In the genomic region with DNA sequence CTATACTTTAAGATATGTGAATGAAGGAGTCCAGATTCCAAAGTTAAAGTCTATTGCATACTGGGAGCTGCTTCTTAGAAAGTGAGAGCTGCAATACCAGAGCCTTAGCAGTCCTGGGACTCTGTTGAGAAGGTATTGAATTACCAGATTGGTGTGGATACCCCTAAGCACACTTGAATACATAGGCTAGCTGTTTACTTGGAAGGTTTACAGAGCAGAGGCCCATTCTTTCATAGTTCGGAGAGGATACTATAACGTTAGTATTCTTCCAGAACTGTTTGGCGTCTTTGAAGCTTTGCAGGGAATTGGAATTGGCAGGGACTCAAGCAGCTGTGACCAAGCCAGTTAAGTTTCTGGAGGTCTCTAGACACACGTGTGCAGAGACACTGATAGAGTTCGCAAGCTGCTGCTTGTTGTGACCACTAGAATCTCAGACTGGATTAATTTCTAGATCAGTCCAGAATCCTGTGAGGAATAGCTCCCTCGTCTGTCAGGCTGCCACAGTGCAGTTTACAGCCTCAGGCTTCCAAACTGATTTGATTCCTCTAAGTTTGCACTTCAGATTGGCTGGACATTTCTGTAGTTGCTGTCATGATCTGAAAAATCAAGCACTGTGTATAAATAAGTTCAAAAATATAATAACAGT, we compare ENCODE assay signal across 8 mouse cellular contexts. TPM values are rescaled to one million over a fixed set of nuclear protein-coding genes. Genes with fewer than 3 reads are reported as not detected.
DNase-seq lines count a peak whose midpoint lies in the region; ATAC-seq and TF ChIP-seq lines count a peak whose summit lies in the region.

No protein-coding gene starts in this region.

- H3K4me2 ChIP-seq in hindbrain, embryonic 12.5 days (replicated peaks): no peak overlapping the region
- no peak overlapping the region for H3K4me2 ChIP-seq in stomach, postnatal 0 days (replicated peaks; ENCODE audit: low read depth)

- H3K4me1 ChIP-seq in hindbrain, embryonic 10.5 days (replicated peaks): no peaks in the 10 kb centered on the region
- no peaks in the 10 kb centered on the region for H3K4me1 ChIP-seq in hindbrain, embryonic 12.5 days
- H3K4me1 ChIP-seq in stomach, postnatal 0 days (replicated peaks; ENCODE audit: control insufficient read depth, insufficient read depth): no peaks in the 10 kb centered on the region

- no peak for ATAC-seq in hindbrain, embryonic 12.5 days (ENCODE audit: low FRiP score)
- no peak for ATAC-seq in Patski
- peak; percentile 56; the same call in 1 of the 2 replicates for ATAC-seq in stomach, postnatal 0 days (ENCODE audit: low FRiP score, low TSS enrichment)

- in situ Hi-C loops in Patski (cut with MboI; ENCODE audit: low pct_unique_long_range_greater_than_20kb): no loop called here

- no peak overlapping the region for H3K27ac ChIP-seq in hindbrain, embryonic 10.5 days
- H3K27ac ChIP-seq in hindbrain, embryonic 12.5 days: no peak overlapping the region
- no peak overlapping the region for H3K27ac ChIP-seq in stomach, postnatal 0 days (replicated peaks)

- CTCF ChIA-PET in Patski (lab: Charles Lee): no interaction called here

- H3K4me3 ChIP-seq in hindbrain, embryonic 10.5 days: no peak overlapping the region
- H3K4me3 ChIP-seq in hindbrain, embryonic 12.5 days: no peak overlapping the region
- no peak overlapping the region for H3K4me3 ChIP-seq in stomach, postnatal 0 days (ENCODE audit: low read depth, low read length)

- no peaks in the 10 kb centered on the region for H3K36me3 ChIP-seq in hindbrain, embryonic 10.5 days
- no peaks in the 10 kb centered on the region for H3K36me3 ChIP-seq in hindbrain, embryonic 12.5 days
- H3K36me3 ChIP-seq in stomach, postnatal 0 days (ENCODE audit: control insufficient read depth, insufficient read depth, low read length): no peaks in the 10 kb centered on the region

- no peaks in the 10 kb centered on the region for H3K27me3 ChIP-seq in hindbrain, embryonic 10.5 days (ENCODE audit: insufficient read depth, poor library complexity, severe bottlenecking)
- H3K27me3 ChIP-seq in hindbrain, embryonic 12.5 days: no peaks in the 10 kb centered on the region
- peaks cover 32% of the 10 kb centered on the region for H3K27me3 ChIP-seq in Patski
- H3K27me3 ChIP-seq in stomach, postnatal 0 days (ENCODE audit: control insufficient read depth, insufficient read depth, low read length): no peaks in the 10 kb centered on the region

- WGBS in hindbrain, embryonic 10.5 days: 54% methylated on average over 6 of the region's 6 CpGs
- 59% methylated on average over 6 of the region's 6 CpGs for WGBS in hindbrain, embryonic 12.5 days
- WGBS in stomach, postnatal 0 days: 15% methylated on average over 6 of the region's 6 CpGs

- DNase-seq in hindbrain, embryonic 10.5 days (ENCODE audit: low spot score): peak; percentile 32
- DNase-seq in Patski (ENCODE audit: low read depth, low spot score) (no peak), liver (no peak)
- DNase-seq in embryo, embryonic 11.5 days (ENCODE audit: low read depth, low spot score): peak; percentile 1
- peak; percentile 54 for DNase-seq in kidney, postnatal 10 days
- peak; percentile 10 to 20 for DNase-seq in lung, postnatal 4 days
- DNase-seq in stomach, postnatal 0 days (ENCODE audit: low spot score): peak; percentile 37

- TF ChIP-seq EP300 in stomach, postnatal 0 days (optimal IDR thresholded peaks at IDR 0.05): no peak

- H3K9ac ChIP-seq in hindbrain, embryonic 12.5 days: no peak overlapping the region
- no peak overlapping the region for H3K9ac ChIP-seq in stomach, postnatal 0 days (ENCODE audit: low read length)

- TF ChIP-seq CTCF in Patski (IDR thresholded peaks at IDR 0.05): peak; percentile 54
- peak; percentile 80 for TF ChIP-seq CTCF in stomach, postnatal 0 days (IDR thresholded peaks at IDR 0.05; ENCODE audit: low read depth)

- POLR2A ChIA-PET in Patski (lab: Charles Lee): no interaction called here

- no peaks in the 10 kb centered on the region for H3K9me3 ChIP-seq in hindbrain, embryonic 10.5 days
- no peaks in the 10 kb centered on the region for H3K9me3 ChIP-seq in hindbrain, embryonic 12.5 days (replicated peaks)
- H3K9me3 ChIP-seq in stomach, postnatal 0 days (ENCODE audit: control insufficient read depth, low read length): no peaks in the 10 kb centered on the region

RNA-seq across cellular contexts. Expression of gene Gpr37, which starts 18.8 kb away (rescaled TPM):
- 0.95 and 4.2 TPM in 2 replicates for polyA plus RNA-seq in hindbrain, embryonic 10.5 days (2016; fragmentation: Nextera tagmentation; extraction: Ambion mirVana)
- 4.0 and 4.8 TPM in 2 replicates for polyA plus RNA-seq in hindbrain, embryonic 12.5 days (2016; fragmentation: Nextera tagmentation; extraction: Ambion mirVana)
- polyA plus RNA-seq in Patski (2021): not detected
- polyA plus RNA-seq in stomach, postnatal 0 days (2015; fragmentation: Nextera tagmentation; extraction: Ambion mirVana): 1.7 and 1.9 TPM in 2 replicates

Comparison
In these comparisons a context has a peak if more than half of its experiments do, and no peak if none do; other contexts are left out.
1. DNase-seq: peak in hindbrain, embryonic 10.5 days (single experiment), embryo, embryonic 11.5 days (single experiment), kidney, postnatal 10 days (single experiment), lung, postnatal 4 days (2 of 2) and stomach, postnatal 0 days (single experiment); none in Patski (single experiment) and liver (single experiment).